Mouse (Mus musculus) lung, postnatal 0 days (tissue): ENCODE data around the gene Hoxc5.

Experiments
- CTCF ChIP-seq: IDR thresholded peaks from 2 replicates; pipeline ENCODE4 v1.5.1; 2016; ENCODE audit warnings: antibody characterized with exemption, mild to moderate bottlenecking
- EP300 ChIP-seq: IDR thresholded peaks from 2 replicates; pipeline ENCODE4 v1.6.1; 2016; ENCODE audit warnings: antibody characterized with exemption, mild to moderate bottlenecking, control low read depth

GRCm38 (mm10) chr15:102998608-102999182, 31.5 kb downstream of the Hoxc5 start:
- TF ChIP-seq CTCF: no peak
- no peak for TF ChIP-seq EP300
